Mouse (Mus musculus): ENCODE measurements around the gene Me1. TPM values are rescaled to one million over a fixed set of nuclear protein-coding genes. Genes with fewer than 3 reads are reported as not detected.
A peak's percentile ranks its signal among the peaks of the same experiment; 100 is the strongest.

Gene Me1
- total RNA-seq, 2 experiments from 2014 or later: 127 to 221 TPM

- intact Hi-C loops (cut with DNase I): no loop called here
- Histone ChIP-seq H3K27ac (peak overlapping the region; percentile 43), H3K4me3 (no peak overlapping the region)
- no peak for TF ChIP-seq CTCF (IDR thresholded peaks at IDR 0.05)
- no peak for DNase-seq
Measured at GRCm38 (mm10) chr9:86672907-86673472, 22.8 kb downstream of the Me1 start.

- no peak for TF ChIP-seq CTCF (IDR thresholded peaks at IDR 0.05)
- Histone ChIP-seq H3K4me3 (no peak overlapping the region), H3K27ac (peak overlapping the region; percentile 48; the same call in 1 of the 2 replicates)
- DNase-seq: no peak
- intact Hi-C loops (cut with DNase I): no loop called here
Measured at GRCm38 (mm10) chr9:86668590-86669252, 27.0 kb downstream of the Me1 start.

- TF ChIP-seq CTCF (IDR thresholded peaks at IDR 0.05): no peak
- intact Hi-C loops (cut with DNase I): no loop called here
- H3K4me3 ChIP-seq: no peak overlapping the region
- no peak overlapping the region for H3K27ac ChIP-seq
- no peak for DNase-seq
Measured at GRCm38 (mm10) chr9:86667138-86667750, 28.5 kb downstream of the Me1 start.

- peak; percentile 47 for TF ChIP-seq CTCF (IDR thresholded peaks at IDR 0.05)
- intact Hi-C loops (cut with DNase I): no loop called here
- Histone ChIP-seq H3K4me3 (no peak overlapping the region), H3K27ac (no peak overlapping the region)
- DNase-seq: no peak
Measured at GRCm38 (mm10) chr9:86661679-86662078, 34.1 kb downstream of the Me1 start.

GRCm38 (mm10) chr9:86661266-86661665 is 34.5 kb downstream of the Me1 start:
- no peak for TF ChIP-seq CTCF (IDR thresholded peaks at IDR 0.05)
- no peak for DNase-seq
- intact Hi-C loops (cut with DNase I): no loop called here
- Histone ChIP-seq H3K27ac (no peak overlapping the region), H3K4me3 (no peak overlapping the region)

GRCm38 (mm10) chr9:86660327-86660726 is 35.4 kb downstream of the Me1 start:
- no peak overlapping the region for H3K4me3 ChIP-seq
- intact Hi-C loops (cut with DNase I): no loop called here
- no peak overlapping the region; the same call in 1 of the 2 replicates for H3K27ac ChIP-seq
- no peak for TF ChIP-seq CTCF (IDR thresholded peaks at IDR 0.05)
- no peak for DNase-seq

GRCm38 (mm10) chr9:86658347-86658746 is 37.4 kb downstream of the Me1 start:
- Histone ChIP-seq H3K27ac (peak overlapping the region; percentile 68), H3K4me3 (no peak overlapping the region)
- peak; percentile 53 for DNase-seq
- TF ChIP-seq CTCF (IDR thresholded peaks at IDR 0.05): no peak
- intact Hi-C loops (cut with DNase I): loop anchor here (5.0 kb wide), 1 partner anchor 39 kb away; the partner anchor contains the start of gene Me1

- Histone ChIP-seq H3K4me3 (no peak overlapping the region), H3K27ac (no peak overlapping the region)
- DNase-seq: no peak
- intact Hi-C loops (cut with DNase I): no loop called here
- no peak for TF ChIP-seq CTCF (IDR thresholded peaks at IDR 0.05)
Measured at GRCm38 (mm10) chr9:86652194-86652593, 43.6 kb downstream of the Me1 start.

- no peak for DNase-seq
- intact Hi-C loops (cut with DNase I): no loop called here
- H3K27ac ChIP-seq: no peak overlapping the region
- no peak overlapping the region for H3K4me3 ChIP-seq
- TF ChIP-seq CTCF (IDR thresholded peaks at IDR 0.05): no peak
Measured at GRCm38 (mm10) chr9:86651254-86651653, 44.5 kb downstream of the Me1 start.

- intact Hi-C loops (cut with DNase I): no loop called here
- no peak for DNase-seq
- no peak for TF ChIP-seq CTCF (IDR thresholded peaks at IDR 0.05)
- Histone ChIP-seq H3K27ac (no peak overlapping the region), H3K4me3 (no peak overlapping the region)
Measured at GRCm38 (mm10) chr9:86650822-86651221, 44.9 kb downstream of the Me1 start.

- TF ChIP-seq CTCF (IDR thresholded peaks at IDR 0.05): no peak
- Histone ChIP-seq H3K27ac (peak overlapping the region; percentile 80), H3K4me3 (peak overlapping the region; percentile 36)
- no peak for DNase-seq
- intact Hi-C loops (cut with DNase I): no loop called here
Measured at GRCm38 (mm10) chr9:86647931-86648550, 47.7 kb downstream of the Me1 start.

GRCm38 (mm10) chr9:86646807-86647206 is 48.9 kb downstream of the Me1 start:
- no peak for DNase-seq
- intact Hi-C loops (cut with DNase I): no loop called here
- no peak overlapping the region for H3K4me3 ChIP-seq
- TF ChIP-seq CTCF (IDR thresholded peaks at IDR 0.05): peak; percentile 57
- H3K27ac ChIP-seq: no peak overlapping the region

GRCm38 (mm10) chr9:86643497-86643896 is 52.3 kb downstream of the Me1 start:
- TF ChIP-seq CTCF (IDR thresholded peaks at IDR 0.05): no peak
- intact Hi-C loops (cut with DNase I): loop anchor here (2.0 kb wide), 1 partner anchor 103 kb away; no protein-coding TSS in a partner anchor
- Histone ChIP-seq H3K4me3 (no peak overlapping the region), H3K27ac (0 out of 2 replicates have a peak overlapping the region, but pooled peaks have one; percentile 48)
- DNase-seq: no peak

Measured in gastrocnemius, adult 2 months (tissue).